Mouse (Mus musculus): ENCODE measurements around the gene Rabepk.
"Not testable (repeated sequence)": the region's sequence is repeated elsewhere in the genome, so short reads cannot be mapped to it uniquely, and the experiment has no call there.

Gene Rabepk

DNA sequence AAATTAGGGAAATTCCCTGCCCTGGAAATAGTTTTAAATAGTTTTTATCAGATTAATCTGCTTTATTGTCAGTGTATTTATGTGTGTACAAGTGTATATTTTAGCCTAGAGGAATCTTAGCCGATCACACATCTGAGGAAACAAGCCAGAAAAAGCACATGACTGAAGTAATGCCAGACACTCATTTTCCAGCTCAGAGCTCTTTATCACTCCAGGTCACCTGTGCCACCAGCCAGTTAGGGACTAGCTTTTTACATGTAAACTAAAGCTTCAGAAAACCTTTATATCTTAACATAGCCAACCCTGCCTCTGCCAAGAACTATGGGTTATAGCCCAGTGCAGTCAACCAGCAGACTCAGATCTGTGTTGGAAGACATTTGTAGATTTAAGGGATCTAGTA lies 5.1 kb upstream of the Rabepk start:
- DNase-seq (ENCODE audit: extremely low spot score): no peak

DNA sequence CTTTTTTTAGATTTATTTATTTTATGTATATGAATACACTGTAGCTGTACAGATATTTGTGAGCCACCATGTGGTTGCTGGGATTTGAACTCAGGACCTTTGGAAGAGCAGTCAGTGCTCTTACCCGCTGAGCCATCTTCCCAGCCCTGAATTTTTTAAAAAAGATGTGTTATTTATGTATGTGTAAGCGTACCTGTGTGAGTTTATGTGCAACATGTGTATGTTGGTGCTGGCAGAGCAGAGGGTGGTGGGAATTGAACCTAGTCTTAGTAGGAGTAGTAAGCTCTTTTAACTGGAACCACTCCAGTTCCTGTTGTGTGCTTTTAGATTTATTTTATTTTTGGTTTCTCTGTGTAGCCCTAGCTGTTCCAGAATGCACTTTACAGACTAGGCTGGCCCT lies 4.5 kb upstream of the Rabepk start:
- DNase-seq (ENCODE audit: extremely low spot score): no peak

DNA sequence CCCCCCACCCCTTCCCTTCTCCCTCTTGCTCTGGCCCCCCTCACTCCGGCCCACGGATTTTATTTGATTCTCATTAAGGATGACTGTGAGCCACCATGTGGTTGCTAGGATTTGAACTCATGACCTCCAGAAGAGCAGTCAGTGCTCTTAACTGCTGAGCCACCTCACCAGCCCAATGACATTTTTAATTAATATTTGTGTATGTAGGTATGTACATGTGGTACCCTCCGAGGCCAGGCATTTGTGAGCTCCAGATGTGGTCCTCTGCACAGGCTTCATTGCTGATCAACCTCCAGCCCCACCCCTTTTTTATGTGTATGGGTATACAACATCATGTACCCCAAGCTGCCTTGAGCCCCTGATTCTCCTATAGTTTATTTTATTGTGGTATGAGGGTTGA lies 4.0 kb upstream of the Rabepk start:
- no peak for DNase-seq (ENCODE audit: extremely low spot score)

DNA sequence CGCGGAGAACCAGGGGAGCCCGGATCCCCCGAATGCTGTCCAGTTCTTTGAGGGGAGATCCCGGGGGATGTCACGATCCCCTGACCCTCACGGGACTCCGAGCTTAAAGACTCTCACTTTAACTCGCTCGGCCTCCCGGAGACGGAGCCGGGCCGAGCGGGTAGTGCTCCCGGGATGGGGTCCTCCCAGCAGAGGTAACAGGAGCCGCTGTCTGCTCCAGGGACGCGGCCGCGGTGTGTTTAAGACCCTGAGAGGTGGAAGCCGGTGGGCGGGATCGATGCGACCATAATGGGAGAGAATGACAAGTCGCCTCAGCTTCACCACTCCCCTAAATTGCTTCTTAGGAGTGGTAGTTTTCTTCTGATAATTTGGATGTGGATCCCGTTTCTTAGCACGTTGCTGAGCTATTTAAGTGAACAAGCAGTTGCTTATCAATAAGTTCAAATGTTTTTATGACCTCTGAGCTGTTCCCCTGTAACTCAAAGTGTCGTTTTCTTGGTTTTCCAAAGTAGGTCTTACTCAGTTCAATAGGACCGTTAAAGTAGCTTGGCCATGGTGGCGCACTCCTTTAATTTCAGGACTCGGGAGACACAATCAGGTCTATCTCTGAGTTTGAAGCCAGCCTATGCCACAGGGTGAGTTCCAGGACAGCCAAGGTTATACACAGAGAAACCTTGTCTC lies 3.0 kb upstream of the Rabepk start:
- peak; percentile 31 for DNase-seq (ENCODE audit: extremely low spot score)

DNA sequence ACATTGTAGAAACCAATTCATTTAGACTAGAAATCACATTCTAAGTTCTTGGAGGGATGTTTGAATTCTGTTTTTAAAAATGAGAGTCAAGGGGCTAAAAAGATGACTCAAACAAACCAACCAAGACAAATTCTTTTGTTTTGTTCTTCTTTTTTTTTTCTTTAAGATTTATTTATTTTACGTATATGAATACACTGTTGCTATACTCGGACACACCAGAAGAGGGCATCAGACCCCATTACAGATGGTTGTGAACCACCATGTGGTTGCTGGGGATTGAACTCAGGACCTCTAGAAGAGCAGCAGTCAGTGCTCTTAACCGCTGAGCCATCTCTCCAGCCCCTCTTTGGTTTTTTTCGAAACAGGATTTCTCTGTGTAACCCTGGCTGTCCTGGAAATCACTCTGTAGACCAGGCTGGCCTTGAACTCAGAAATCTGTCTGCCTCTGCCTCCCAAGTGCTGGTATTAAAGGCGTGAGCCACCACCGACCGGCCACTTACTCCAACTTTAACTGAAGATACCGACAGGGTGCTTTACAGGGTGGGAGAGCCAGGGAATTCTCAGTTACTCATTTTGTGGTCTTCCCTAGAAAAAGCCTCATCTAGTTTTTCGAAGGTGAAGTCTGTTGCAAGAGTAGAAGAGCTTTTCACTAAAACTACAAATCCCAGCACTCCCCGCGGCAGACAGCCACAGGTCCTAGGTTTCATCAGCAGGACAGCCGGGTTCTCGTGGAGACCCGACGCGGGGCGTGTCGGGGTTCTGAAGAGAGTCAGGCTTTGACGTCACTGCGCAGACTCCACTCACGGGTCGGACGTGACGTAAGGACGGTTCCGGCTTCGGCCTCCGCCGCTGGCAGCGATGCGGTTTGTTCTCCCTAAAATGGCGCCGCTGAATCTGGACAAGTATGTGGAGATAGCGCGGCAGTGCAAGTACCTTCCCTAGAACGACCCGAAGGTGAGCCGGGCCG lies 2.1 kb upstream of the Rabepk start:
- peak; percentile 95 for DNase-seq (ENCODE audit: extremely low spot score)

DNA sequence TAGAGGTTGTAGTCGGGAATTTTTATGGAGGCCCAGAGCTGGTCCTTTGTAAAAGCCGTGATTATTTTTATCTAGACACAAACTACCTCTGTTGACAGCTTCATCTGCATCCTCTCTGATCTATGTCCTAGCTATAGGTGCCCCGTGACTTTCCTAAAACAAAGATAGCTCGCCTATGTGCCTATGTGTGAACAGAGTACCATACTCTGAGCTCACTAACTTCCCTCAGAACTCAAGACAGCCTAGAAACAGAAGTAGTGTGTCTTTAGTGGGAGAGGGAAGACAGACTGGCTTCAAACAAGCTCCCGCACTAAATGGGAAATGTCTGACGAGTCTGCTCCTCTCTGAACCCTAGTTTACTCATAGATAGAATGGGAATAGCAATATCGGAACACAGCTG lies 659 bp upstream of the Rabepk start:
- DNase-seq (ENCODE audit: extremely low spot score): no peak

DNA sequence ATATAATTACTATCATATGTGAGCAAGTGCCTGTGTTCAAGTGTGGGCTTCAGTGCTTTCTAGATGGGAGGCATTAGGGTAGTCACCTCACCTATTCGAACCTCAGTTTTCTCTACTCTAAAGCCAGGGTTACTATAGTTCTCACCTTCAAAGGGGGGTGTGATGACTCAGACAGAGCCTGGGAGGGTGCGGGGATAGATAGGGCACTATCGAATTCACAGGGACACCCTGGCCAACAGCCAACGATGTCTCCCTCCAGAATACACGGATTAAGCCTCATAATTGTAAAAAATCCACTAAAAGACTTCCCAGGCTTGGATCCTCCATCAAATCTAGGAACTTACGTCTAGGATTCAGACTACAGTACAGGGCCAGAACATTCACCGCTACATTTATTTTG lies 4.3 kb downstream of the Rabepk start:
- no peak for DNase-seq (ENCODE audit: extremely low spot score)

DNA sequence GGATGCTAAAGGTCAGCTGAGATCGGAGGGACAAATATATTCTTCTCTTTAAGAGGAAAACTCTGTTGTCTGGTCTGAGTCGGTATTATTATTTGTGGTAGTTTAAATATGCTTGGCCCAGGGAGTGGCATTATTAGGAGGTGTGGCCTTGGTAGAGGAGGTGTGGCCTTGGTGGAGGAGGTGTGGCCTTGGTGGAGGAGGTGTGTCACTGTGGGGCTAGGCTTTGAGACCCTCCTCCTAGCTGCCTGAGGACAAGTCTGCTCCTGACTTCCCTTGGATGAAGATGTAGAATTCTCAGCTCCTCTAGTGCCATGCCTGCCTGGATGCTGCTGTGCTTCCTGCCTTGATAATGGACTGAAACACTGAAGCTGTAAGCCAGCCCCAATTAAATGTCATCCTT lies 5.2 kb downstream of the Rabepk start:
- DNase-seq (ENCODE audit: extremely low spot score): no peak

DNA sequence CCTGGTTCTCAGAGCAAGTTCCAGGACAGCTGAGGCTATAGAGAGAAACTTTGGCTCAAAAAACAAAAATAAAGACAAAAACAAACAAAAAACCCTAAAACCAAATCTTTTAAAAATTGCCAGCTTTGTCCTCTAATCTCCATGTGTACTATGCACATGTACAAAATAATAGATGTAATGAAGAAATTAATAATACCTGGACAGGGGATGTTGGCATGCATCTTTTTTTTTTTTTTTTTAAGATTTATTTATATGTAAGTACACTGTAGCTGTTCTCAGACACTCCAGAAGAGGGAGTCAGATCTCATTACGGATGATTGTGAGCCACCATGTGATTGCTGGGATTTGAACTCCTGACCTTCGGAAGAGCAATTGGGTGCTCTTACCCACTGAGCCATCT lies 7.2 kb downstream of the Rabepk start:
- not testable (repeated sequence) for DNase-seq (ENCODE audit: extremely low spot score)

DNA sequence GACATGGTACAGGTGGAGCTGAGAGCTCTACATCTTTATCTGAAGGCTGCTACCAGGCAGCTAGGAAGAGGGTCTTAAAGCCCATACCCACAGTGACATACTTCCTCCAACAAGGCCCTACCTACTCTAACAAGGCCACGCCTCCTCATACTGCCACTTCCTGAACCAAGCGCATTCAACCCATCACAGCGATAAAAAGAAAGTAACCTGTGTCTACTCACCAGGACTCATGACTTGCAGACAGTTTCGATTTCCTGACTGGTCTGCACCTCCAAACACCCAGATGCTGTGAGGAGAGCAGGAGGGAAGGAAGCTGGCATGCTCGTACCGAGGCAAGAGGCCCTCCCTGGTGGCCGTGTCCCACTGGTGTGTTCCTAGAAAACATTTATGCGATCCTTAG lies 9.4 kb downstream of the Rabepk start:
- DNase-seq (ENCODE audit: extremely low spot score): no peak

DNA sequence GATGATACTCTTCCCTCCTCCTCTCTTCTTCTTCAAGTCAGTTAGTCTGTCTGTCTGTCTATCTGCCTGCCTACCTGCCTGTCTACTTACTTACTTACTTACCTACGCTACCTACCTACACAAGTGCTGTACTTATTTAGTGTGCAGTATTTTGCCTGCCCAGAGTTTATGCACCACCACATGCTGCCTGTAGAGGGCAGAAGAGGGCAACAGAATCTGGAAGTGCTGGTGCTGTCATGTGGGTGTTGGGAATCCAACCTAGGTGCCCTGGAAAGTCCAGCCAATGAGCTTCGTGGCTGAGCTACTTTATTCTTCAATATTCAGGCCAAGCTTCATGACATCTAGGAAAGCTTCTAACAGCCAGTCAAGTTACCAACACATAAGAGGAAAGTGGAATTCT lies 15.6 kb downstream of the Rabepk start:
- peak; percentile 44 for DNase-seq (ENCODE audit: extremely low spot score)

DNA sequence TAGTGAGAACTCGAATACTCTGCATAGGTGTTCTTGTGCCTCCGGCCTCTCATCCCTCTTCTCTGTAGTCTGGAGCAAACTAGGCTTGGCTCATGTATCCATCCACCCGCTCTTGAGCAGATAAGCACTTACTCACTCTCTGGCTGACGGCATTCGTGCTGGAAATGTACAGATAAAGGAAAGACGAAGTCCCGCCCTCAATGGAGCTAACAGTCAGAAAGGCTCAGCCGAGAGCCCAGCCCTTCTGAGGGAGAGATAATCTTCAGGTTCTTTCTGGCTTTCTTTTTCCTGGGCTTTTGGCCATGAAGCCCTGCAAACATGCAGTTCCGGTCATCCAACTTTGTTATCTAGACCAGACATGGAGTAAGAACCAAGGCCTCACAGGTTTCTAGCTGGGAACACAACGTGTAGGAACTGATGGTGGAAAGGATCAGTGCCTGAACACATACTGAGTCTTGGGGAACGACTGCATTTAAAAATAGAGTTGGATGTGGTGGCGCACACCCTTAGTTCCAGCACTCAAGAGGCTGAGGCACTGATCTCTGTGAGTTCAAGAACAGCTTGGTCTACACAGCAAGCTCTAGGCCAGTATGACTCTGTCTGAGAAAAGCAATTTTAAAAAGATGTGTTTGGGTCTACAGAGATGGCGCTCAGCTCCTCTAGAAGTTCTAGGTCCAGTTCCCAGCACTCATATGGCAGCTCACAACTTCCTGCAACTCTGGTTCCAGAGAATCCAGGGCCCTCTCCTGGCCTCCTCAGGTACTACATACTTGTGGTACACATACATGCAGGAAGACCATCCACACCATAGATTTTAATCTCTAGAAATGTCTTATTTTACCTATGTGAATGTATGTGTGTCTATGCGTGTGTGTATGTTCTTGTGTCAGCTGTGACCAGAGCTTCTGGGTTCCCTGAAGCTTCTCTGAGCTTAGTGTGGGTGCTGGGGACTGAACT lies 16.4 kb downstream of the Rabepk start:
- DNase-seq (ENCODE audit: extremely low spot score): no peak

DNA sequence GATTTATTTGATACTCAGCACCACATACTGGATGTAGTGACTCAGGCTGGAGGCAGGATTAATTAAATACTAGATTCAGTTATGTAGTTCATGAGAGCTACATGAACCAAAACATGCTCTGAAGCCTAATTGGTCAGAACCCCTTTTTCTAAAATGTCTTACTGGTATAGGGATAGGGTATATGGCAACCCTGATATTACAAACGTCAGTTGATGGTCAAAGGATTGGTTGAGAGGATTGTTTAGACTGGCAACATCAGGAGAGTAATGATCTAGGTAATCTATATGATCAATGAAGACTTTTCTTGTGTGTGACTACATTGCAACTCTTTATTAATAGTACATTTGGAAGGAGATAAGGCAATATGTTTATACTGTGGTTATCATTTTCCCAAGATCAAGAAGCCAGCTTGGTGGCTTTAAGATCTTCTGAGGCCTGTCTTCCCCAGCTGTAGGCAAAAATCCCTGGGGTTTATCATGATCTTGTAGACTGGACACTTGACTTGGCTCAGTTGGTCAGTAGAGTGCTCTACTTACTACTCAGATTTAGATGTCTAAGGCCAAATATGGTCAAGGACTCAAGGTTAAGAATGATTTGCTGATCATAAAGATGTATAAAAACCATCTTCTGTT lies 22.4 kb downstream of the Rabepk start:
- DNase-seq (ENCODE audit: extremely low spot score): no peak

DNA sequence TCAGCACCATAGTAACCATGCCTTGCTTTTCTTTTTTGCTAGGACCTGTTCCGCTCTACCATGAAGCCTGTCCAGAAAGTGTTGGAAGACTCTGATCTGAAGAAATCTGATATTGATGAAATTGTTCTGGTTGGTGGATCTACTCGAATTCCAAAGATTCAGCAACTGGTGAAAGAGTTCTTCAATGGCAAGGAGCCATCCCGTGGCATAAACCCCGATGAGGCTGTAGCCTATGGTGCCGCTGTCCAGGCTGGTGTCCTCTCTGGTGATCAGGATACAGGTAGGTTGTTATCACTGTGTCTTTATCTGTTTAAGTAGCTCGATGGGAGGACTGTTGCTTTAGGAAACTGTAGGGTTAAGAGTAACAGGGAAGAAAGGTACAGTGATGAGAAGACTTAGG lies 25.2 kb downstream of the Rabepk start:
- no peak for DNase-seq (ENCODE audit: extremely low spot score)

DNA sequence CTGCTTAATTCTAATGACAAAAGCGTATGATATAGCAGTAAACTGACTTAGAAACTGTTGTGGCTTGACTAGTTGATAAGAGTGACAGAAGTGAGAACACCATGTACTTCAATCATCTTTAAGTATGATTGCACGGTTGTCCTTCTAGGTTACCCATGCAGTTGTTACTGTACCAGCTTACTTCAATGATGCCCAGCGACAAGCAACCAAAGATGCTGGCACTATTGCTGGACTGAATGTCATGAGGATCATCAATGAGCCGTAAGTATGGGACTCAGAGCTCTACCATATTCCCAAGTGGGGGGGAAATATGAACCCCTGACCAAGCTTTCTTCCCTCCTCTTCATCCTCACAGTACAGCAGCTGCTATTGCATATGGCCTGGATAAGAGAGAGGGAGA lies 26.0 kb downstream of the Rabepk start:
- no peak for DNase-seq (ENCODE audit: extremely low spot score)

DNA sequence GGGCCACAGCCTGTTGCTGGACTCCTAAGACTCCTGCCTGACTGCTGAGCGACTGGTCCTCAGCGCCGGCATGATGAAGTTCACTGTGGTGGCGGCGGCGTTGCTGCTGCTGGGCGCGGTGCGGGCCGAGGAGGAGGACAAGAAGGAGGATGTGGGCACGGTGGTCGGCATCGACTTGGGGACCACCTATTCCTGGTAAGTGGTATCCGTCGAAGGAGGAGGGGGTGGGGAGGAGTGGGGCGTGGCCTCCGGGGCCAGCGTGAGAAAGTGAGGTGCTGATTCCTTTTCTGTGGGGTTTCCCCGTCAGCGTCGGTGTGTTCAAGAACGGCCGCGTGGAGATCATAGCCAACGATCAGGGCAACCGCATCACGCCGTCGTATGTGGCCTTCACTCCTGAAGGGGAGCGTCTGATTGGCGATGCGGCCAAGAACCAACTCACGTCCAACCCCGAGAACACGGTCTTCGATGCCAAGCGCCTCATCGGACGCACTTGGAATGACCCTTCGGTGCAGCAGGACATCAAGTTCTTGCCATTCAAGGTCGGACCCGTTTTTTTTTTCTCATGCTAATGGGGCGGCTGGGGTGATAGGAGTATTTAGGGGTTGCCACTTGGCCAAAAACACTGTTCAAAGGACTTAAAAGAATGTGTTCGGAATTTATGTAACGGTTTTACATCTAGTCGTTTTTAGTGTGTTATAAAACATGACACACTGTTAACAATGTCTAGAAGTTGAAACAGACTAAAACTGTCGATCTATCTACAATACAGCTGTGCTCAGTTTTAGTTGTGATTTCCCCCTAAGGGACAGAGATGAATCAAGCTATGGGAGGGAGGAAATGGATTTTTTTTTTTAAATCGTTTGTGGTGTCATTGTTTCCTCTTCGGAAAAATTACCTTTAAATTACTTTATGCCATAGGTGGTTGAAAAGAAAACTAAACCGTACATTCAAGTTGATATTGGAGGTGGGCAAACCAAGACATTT lies 27.2 kb downstream of the Rabepk start:
- no peak for DNase-seq (ENCODE audit: extremely low spot score)

DNA sequence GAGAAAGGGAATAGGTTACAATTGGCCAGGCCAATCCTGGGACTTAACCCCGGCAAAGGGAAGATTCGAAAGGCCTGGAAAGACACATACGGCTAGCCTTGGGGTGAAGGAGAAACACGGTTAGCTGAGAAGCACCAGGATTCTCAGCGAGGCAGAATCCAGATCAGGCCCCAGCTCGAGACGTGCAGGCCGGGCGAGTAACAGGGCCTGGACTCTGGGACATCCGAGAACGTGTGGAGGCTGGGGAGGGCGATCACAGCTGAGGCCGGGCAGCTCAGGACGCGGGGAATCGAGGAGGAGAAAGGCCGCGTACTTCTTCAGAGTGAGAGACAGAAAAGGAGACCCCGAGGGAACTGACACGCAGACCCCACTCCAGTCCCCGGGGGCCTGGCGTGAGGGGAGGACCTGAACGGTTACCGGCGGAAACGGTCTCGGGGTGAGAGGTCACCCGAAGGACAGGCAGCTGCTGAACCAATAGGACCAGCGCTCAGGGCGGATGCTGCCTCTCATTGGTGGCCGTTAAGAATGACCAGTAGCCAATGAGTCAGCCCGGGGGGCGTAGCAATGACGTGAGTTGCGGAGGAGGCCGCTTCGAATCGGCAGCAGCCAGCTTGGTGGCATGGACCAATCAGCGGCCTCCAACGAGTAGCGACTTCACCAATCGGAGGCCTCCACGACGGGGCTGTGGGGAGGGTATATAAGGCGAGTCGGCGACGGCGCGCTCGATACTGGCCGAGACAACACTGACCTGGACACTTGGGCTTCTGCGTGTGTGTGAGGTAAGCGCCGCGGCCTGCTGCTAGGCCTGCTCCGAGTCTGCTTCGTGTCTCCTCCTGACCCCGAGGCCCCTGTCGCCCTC lies 28.1 kb downstream of the Rabepk start, which contains the start of gene Hspa5:
Gene Hspa5 (plus strand): TSS at position 603 of the 859 bp plus-strand sequence.
- peak; percentile 99 for DNase-seq (ENCODE audit: extremely low spot score)

DNA sequence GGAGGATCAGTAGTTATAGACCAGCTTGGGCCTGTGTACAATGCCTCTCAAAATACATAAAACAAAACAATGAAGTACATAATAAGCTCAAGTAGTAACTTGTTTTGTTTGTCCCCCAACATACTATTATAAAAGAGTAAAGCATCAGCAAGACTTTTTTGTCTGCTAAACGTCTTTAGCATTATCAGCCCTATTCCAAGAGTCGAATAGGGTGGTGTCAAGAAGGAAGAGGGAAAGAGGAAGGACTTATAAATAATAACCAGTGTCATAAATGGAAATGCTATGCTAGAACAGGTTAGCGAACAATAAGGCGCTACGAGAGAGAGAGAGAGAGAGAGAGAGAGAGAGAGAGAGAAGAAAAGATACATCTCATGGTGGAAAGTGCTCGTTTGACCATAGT lies 28.8 kb downstream of the Rabepk start:
- DNase-seq (ENCODE audit: extremely low spot score): no peak

DNA sequence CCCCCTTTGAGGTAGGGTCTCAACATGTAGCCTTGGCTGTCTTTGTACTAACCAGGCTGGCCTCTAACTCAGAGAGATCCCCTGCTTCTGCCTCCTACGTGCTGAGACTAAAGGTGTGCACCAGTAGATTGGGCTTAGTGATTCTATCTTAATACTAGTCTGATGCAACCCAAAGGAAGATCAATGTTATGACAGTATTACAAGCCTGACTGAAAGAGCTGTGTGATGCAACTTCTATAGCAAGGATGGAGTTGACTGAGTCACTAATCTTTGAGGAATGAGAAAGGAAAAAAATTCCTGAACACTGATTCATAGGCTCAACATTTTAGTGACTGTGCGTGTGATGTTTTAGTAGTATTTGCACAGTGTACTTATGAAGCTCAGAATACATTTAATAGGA lies 29.7 kb downstream of the Rabepk start:
- no peak for DNase-seq (ENCODE audit: extremely low spot score)

Data from embryo, embryonic 9.5 days (tissue).